Mouse (Mus musculus): ENCODE results near the gene Fry.

The Fry gene

DNA sequence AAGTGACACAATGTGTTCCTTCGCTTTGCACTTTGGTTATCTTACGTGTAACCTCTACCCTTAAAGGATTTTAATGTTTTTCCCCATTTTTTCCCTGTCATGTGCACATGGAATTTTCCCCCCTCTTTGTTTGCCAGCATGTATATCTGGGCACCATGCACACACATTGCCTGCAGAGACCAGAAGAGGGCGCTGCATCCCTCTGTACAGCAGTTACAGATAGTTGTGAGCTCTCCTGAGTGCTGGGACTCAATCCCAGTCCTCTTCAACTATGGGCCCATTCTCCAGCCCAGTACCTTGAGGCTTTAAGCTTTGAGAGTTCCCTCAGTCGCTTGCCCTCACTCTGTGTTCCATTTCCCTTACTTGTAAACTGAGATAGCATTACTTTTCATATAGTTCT, 394.8 kb downstream of the Fry start:
- DNase-seq (ENCODE audit: low read depth in 2 of 2, low spot score in 2 of 2) = no peak

DNA sequence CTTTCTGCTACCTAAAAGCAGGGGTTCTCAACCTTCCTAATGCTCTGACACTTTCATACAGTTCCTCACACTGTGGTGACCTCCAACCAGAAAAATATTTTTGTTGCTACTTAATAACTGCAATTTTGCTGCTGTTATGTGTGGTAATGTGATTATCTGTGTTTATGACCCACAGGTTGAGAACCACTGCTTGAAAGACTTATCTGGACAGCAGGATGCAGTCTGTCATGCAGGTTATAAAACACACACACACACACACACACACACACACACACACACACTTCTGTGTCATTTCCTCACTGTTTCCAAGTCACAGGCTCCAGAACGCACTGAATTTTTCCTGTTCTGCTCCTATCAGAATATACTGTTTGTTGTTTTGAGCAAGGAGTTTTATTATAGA, 395.6 kb downstream of the Fry start:
- DNase-seq (ENCODE audit: low read depth in 2 of 2, low spot score in 2 of 2) = no peak

DNA sequence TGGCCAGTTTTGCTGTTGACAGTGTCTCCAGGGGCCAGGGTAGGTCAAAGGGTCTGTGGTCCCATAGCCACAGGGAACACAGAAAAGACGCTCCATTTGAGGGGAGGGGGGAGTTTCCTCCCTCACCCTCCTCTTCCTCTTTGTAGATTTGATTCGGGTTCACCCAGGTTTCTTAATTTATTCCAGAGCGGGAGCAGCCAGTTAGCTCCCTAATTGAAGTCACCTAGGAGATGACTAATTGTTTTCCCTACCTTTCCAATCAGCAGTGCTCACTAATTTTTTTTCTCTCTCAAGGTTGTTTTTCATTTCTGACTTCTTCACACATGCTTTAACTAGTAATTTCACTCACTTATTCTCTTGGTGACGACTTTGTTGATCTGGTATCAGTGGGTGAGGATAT, 399.6 kb downstream of the Fry start, which contains the start of gene Zar1l:
Gene Zar1l (minus strand): TSS at position 101 of the 400 bp plus-strand sequence.
- DNase-seq (ENCODE audit: low read depth in 2 of 2, low spot score in 2 of 2) = no peak

DNA sequence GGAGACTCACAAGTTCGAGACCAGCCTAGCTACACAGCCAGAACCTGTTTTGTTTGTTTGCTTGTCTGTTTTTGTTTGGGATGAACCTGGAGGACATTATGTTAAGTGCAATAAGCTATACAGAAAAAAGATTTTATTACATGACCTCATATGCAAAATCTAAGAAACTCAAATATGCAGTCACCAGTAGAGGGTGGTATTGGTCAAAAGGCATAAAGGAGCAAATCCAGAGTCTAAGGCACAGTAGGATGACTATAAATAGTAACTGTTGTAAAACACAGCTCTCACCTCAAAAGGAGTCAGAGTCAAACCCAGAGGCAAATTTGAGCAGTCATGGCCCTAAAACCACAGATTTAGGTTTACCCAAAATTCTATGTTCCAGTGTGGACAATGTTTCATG, 401.1 kb downstream of the Fry start:
- peak in 1 of 2 experiments; percentile 36 for DNase-seq (ENCODE audit: low read depth in 2 of 2, low spot score in 2 of 2)

DNA sequence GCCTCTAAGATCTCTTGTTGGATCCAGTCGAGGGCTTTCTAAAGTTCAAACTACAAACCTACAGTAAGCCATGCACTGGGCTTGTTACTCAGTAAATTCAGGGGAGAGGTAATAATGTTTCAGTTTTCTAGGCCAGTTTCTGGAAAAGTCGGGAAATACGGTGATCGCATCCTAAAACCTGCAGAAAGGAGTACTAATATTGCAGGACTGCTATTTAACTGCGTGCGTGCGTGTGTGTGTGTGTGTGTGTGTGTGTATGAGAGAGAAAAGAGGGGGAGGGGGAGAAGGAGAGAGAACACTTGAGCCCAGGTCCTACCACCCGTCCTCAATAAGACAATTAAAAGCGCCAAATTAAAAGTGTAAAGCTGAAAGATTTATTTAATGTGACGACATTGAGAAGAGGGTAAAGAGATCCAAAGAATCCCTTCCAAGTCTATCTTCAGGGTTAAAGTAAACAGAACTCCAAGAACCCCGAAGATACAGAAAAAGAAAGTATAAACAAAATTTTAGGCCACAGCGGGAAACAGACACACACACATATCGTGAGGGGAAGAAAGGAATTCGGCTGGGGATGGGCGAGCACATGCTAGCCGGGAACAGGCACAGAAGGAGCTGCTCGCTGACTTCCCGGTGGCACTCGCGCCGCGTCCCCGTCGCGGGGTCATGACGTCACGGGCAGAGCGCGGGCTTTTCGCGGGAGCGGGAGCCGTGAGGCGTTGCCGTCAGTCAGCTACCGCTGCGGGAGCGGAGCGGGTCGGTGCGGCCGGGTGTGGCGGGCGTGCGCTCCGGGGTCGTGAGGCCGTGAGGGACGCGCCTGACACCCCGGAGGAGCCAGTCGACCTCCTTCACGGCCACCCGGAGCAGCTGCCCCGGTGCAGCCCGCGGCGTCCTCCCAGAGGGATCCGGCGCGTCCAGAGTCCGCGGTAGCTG, 403.8 kb downstream of the Fry start, which contains the start of gene Brca2:
Gene Brca2 (plus strand): TSS at position 694 of the 930 bp plus-strand sequence.
- peak; percentile 83 to 89 for DNase-seq (ENCODE audit: low read depth in 2 of 2, low spot score in 2 of 2)

DNA sequence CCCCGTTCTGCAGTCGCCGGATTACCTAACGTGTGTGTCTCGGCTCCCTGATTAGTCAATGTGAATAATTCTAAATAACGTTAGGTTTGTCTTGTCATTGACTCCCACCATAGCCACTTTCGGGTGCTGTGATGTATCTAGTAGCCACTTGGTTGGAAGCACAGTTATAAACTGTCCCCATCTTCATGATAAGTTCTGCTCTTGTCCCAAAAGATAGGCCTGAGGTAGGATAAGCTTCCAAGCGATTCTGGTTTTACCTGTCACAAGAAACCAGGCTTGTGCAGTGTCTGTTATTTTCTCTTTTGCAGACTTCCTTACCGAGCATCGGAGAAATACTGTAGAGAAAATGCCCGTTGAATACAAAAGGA, 404.4 kb downstream of the Fry start:
- no peak for DNase-seq (ENCODE audit: low read depth in 2 of 2, low spot score in 2 of 2)

DNA sequence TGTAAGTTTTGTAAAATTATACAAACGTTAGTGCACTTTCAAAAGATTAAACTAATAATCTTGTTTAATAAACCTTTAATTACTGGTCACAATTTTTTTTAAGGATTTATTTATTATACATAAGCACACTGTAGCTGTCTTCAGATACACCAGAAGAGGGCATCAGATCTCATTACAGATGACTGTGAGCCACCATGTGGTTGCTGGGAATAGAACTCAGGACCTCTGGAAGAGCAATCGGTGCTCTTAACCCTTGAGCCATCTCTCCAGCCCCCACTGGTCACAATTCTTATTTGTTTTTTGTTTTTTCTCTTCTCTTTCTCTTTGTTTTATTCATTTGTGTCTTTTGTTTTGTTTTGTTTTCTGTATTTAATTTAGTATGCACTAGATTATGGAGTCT, 406.8 kb downstream of the Fry start:
- no peak for DNase-seq (ENCODE audit: low read depth in 2 of 2, low spot score in 2 of 2)

DNA sequence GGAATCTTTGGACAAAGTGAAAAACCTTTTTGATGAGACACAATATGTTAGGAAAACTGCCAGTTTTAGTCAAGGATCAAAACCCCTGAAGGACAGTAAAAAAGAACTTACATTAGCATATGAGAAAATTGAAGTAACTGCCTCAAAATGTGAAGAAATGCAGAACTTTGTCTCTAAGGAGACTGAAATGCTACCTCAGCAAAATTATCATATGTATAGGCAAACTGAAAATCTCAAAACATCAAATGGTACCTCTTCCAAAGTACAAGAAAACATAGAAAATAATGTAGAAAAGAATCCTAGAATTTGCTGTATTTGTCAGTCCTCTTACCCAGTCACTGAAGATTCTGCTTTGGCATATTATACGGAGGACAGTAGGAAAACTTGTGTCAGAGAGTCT, 422.9 kb downstream of the Fry start:
- DNase-seq (ENCODE audit: low read depth in 2 of 2, low spot score in 2 of 2) = no peak

DNA sequence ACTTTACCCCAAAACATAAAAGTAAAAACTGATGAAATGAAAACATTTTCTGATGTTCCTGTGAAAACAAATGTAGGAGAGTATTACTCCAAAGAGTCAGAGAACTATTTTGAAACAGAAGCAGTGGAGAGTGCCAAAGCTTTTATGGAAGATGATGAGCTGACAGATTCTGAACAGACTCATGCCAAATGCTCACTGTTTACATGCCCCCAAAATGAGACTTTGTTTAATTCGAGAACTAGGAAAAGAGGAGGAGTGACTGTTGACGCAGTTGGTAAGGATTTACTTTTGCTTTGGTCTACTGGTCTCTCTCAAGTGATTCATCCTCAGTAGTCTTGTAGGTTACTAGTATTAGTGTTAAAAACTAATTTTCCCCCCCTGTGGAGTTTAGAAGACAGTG, 424.7 kb downstream of the Fry start:
- DNase-seq (ENCODE audit: low read depth in 2 of 2, low spot score in 2 of 2) = no peak
